Mouse (Mus musculus) forebrain, embryonic 11.5 days (tissue): ENCODE measurements around the gene Pde9a. TPM values are rescaled to one million over a fixed set of nuclear protein-coding genes. Genes with fewer than 3 reads are reported as not detected.

Experiments
- ATAC-seq: fragments of 200-750 bp; cut with Nextera tagmentation; replicated peaks from 2 replicates; pipeline ENCODE4 v1.8.0; 2017; ENCODE audit warnings: moderate TSS enrichment; ENCODE audit not compliant: low FRiP score
- DNase-seq: peaks from one replicate; pipeline ENCODE4 v3.0.0-alpha.2; 2017; ENCODE audit warnings: low spot score
- H3K27ac ChIP-seq: fragments of 300-500 bp; sonication (generic); 2 replicates; pipeline ENCODE4 v1.5.1; 2014; ENCODE audit warnings: low read depth, low read length
- H3K27me3 ChIP-seq: fragments of 300-500 bp; sonication (generic); 2 replicates; pipeline ENCODE4 v1.6.1; 2014; ENCODE audit warnings: mild to moderate bottlenecking, low read length, mixed read lengths; ENCODE audit not compliant: control insufficient read depth, insufficient read depth
- H3K36me3 ChIP-seq: fragments of 300-500 bp; sonication (generic); 2 replicates; pipeline ENCODE4 v1.6.1; 2014; ENCODE audit warnings: mild to moderate bottlenecking, low read length, moderate library complexity, mixed read lengths; ENCODE audit not compliant: control insufficient read depth, insufficient read depth
- H3K4me1 ChIP-seq: fragments of 300-500 bp; sonication (generic); replicated peaks from 2 replicates; pipeline ENCODE4 v1.6.1; 2014; ENCODE audit warnings: low read length, mixed read lengths; ENCODE audit not compliant: control insufficient read depth, insufficient read depth
- H3K4me2 ChIP-seq: fragments of 300-500 bp; sonication (generic); 2 replicates; pipeline ENCODE4 v1.6.1; 2014; ENCODE audit warnings: low read depth, mild to moderate bottlenecking, low read length, moderate library complexity, mixed read lengths; ENCODE audit not compliant: severe bottlenecking
- H3K4me3 ChIP-seq: fragments of 300-500 bp; sonication (generic); 2 replicates; pipeline ENCODE4 v1.5.1; 2014; ENCODE audit warnings: low read depth, low read length
- H3K9ac ChIP-seq: fragments of 300-500 bp; sonication (generic); 2 replicates; pipeline ENCODE4 v1.6.1; 2014; ENCODE audit warnings: low read length
- H3K9me3 ChIP-seq: fragments of 300-500 bp; sonication (generic); 2 replicates; pipeline ENCODE4 v1.6.1; 2016; ENCODE audit warnings: low read length, mixed read lengths; ENCODE audit not compliant: control insufficient read depth
- WGBS: fragments of 180-500 bp; shearing (Covaris S2); extraction: QIAGEN DNeasy Blood & Tissue Kit; methylation state at CpG from one replicate; pipeline ENCODE4 v1.1.7; 2014; 5-methylcytosine and 5-hydroxymethylcytosine counted together
- polyA plus RNA-seq: library from polyadenylated mRNA; unstranded; fragments of >200 nt; fragmentation: Nextera tagmentation; extraction: Ambion mirVana; gene quantifications from 2 replicates; pipeline ENCODE4 v1.2.1, GENCODE M21; 2014

The Pde9a gene
- polyA plus RNA-seq, 1 experiment from 2014 or later = 30.4 TPM

GRCm38 (mm10) chr17:31525114-31525513, 139.1 kb downstream of the Pde9a start:
- Histone ChIP-seq H3K27me3 (no peaks in the 10 kb centered on the region), H3K4me1 (no peaks in the 10 kb centered on the region; the same call in 1 of the 2 replicates), H3K4me2 (no peak overlapping the region), H3K9me3 (no peaks in the 10 kb centered on the region), H3K36me3 (peaks cover 3% of the 10 kb centered on the region; the same call in 1 of the 2 replicates), H3K27ac (no peak overlapping the region), H3K4me3 (no peak overlapping the region), H3K9ac (no peak overlapping the region)
- no peak for DNase-seq
- no peak for ATAC-seq
- WGBS = 97% methylated on average over 4 of the region's 4 CpGs

DNA sequence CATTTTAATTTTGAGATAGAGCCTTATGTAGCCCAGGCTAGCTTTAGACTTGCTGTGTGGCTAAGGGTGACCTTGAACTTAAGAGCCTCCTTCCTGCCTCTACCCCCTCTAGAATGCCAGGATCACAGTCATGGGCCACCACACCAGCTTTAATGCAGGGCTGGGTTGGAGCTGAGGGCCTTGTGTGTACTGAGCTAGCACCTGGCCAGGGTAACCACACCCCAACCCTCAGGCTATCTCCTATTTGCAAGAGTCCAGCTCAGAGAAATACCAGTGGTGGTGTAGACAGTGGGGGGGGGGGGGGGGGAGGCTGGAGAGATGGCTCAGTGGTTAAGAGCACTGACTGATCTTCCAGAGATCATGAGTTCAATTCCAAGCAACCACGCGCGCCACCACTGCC, 139.8 kb downstream of the Pde9a start:
- H3K4me2 ChIP-seq = no peak overlapping the region
- no peaks in the 10 kb centered on the region; the same call in 1 of the 2 replicates for H3K4me1 ChIP-seq
- no peak overlapping the region for H3K27ac ChIP-seq
- no peak for ATAC-seq
- DNase-seq = no peak
- H3K4me3 ChIP-seq = no peak overlapping the region
- peaks cover 3% of the 10 kb centered on the region; the same call in 1 of the 2 replicates for H3K36me3 ChIP-seq
- H3K9ac ChIP-seq = no peak overlapping the region
- H3K9me3 ChIP-seq = no peaks in the 10 kb centered on the region
- 100% methylated on average over 3 of the region's 3 CpGs for WGBS
- no peaks in the 10 kb centered on the region for H3K27me3 ChIP-seq

Other genes with a start within 250 kb of the Pde9a start
- not detected in 2 replicates for gene Tff2, start 241.9 kb upstream of the Pde9a start, polyA plus RNA-seq
- gene Tff1, start 220.9 kb upstream of the Pde9a start, polyA plus RNA-seq = not detected in 2 replicates
- gene Tmprss3, start 187.2 kb upstream of the Pde9a start, polyA plus RNA-seq = not detected in 2 replicates
- 0.27 and 0.79 TPM in 2 replicates for gene Ubash3a, start 178.3 kb upstream of the Pde9a start, polyA plus RNA-seq
- 2.1 and 2.6 TPM in 2 replicates for gene Rsph1, start 108.8 kb upstream of the Pde9a start, polyA plus RNA-seq
- 5.8 and 6.0 TPM in 2 replicates for gene Slc37a1, start 99.4 kb upstream of the Pde9a start, polyA plus RNA-seq
- gene Wdr4, start 133.8 kb downstream of the Pde9a start, polyA plus RNA-seq = 48.9 and 49.3 TPM in 2 replicates
- gene Ndufv3, start 133.9 kb downstream of the Pde9a start, polyA plus RNA-seq = 225 and 246 TPM in 2 replicates
- gene Pknox1, start 178.5 kb downstream of the Pde9a start, polyA plus RNA-seq = 29.8 and 31.1 TPM in 2 replicates